Mouse (Mus musculus) right cerebral cortex, postnatal 25 days (tissue): ENCODE results near the gene Tnip1.
"Not testable (repeated sequence)": the region's sequence is repeated elsewhere in the genome, so short reads cannot be mapped to it uniquely, and the experiment has no call there.

ENCODE experiments used
- DNase-seq: peaks from one replicate; pipeline ENCODE4 v3.0.0; 2022

Tnip1 gene

GRCm38 (mm10) chr11:54907259-54907658 is 55.5 kb downstream of the Tnip1 start:
- DNase-seq: no peak

GRCm38 (mm10) chr11:54906466-54906865 is 56.3 kb downstream of the Tnip1 start:
- no peak for DNase-seq

GRCm38 (mm10) chr11:54905931-54906330 is 56.8 kb downstream of the Tnip1 start:
- no peak for DNase-seq

GRCm38 (mm10) chr11:54905086-54905485 is 57.6 kb downstream of the Tnip1 start:
- DNase-seq: no peak

- no peak for DNase-seq
Measured at GRCm38 (mm10) chr11:54903940-54904706, 58.6 kb downstream of the Tnip1 start.

GRCm38 (mm10) chr11:54903339-54903738 is 59.4 kb downstream of the Tnip1 start:
- DNase-seq: no peak

- DNase-seq: peak; percentile 43
Measured at GRCm38 (mm10) chr11:54902333-54903323, 60.1 kb downstream of the Tnip1 start, which contains the start of gene Gpx3. Gene Gpx3 (plus strand): TSS chr11:54902453.

- DNase-seq: no peak
Measured at GRCm38 (mm10) chr11:54899657-54900056, 63.1 kb downstream of the Tnip1 start.

GRCm38 (mm10) chr11:54897470-54897869 is 65.2 kb downstream of the Tnip1 start:
- no peak for DNase-seq

GRCm38 (mm10) chr11:54896646-54897045 is 66.1 kb downstream of the Tnip1 start:
- not testable (repeated sequence) for DNase-seq

GRCm38 (mm10) chr11:54894589-54894988 is 68.1 kb downstream of the Tnip1 start:
- no peak for DNase-seq

GRCm38 (mm10) chr11:54892091-54892490 is 70.6 kb downstream of the Tnip1 start:
- no peak for DNase-seq

- DNase-seq: no peak
Measured at GRCm38 (mm10) chr11:54891341-54891740, 71.4 kb downstream of the Tnip1 start.

GRCm38 (mm10) chr11:54887927-54888326 is 74.8 kb downstream of the Tnip1 start:
- no peak for DNase-seq

GRCm38 (mm10) chr11:54885406-54885805 is 77.3 kb downstream of the Tnip1 start:
- DNase-seq: no peak

- no peak for DNase-seq
Measured at GRCm38 (mm10) chr11:54884937-54885336, 77.8 kb downstream of the Tnip1 start.

GRCm38 (mm10) chr11:54884197-54884828 is 78.4 kb downstream of the Tnip1 start:
- DNase-seq: no peak

- DNase-seq: no peak
Measured at GRCm38 (mm10) chr11:54882671-54883070, 80.0 kb downstream of the Tnip1 start.

GRCm38 (mm10) chr11:54881051-54881474 is 81.7 kb downstream of the Tnip1 start:
- no peak for DNase-seq

- no peak for DNase-seq
Measured at GRCm38 (mm10) chr11:54879922-54880321, 82.8 kb downstream of the Tnip1 start.

- DNase-seq: no peak
Measured at GRCm38 (mm10) chr11:54879434-54879833, 83.3 kb downstream of the Tnip1 start.

- DNase-seq: no peak
Measured at GRCm38 (mm10) chr11:54878893-54879292, 83.8 kb downstream of the Tnip1 start.

GRCm38 (mm10) chr11:54876031-54876430 is 86.7 kb downstream of the Tnip1 start:
- no peak for DNase-seq
